Mouse (Mus musculus): ENCODE measurements around the gene Mif4gd. TPM values are rescaled to one million over a fixed set of nuclear protein-coding genes. Genes with fewer than 3 reads are reported as not detected.

Mif4gd gene
- polyA plus RNA-seq, 1 experiment from 2014 or later = 12.5 TPM

DNA sequence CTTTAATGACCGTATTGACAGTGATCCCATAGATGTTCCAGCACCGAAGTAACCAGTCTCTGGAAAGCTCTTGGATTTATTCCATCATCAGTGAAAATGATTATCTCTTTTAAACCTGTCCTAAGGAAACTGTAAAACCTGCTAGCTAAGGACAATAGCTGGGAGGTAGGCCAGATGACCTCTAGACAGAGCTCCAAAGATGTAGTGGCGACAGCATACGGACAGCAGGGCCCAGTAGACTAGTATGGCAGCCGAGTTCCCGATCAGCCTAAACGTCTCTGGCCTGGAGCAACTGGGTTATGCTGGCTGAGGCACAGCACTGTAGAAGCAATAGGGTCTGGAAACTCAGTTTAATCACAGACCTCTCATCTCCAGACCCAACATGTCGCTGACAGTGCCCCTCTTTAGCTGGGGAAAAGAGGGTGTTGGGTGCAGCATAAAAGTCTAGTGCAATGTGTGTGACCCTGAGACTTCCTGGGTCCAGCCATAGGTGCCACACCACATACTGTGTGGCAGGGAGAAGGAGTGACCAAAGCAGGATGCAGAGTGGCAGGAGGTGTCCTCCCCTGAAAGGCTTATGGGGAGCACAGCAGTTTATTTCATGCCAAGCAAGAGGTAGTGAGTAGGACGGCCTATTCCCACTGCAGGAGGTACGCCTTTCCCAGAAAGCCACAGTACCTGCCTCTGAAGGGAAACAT is 28.2 kb downstream of the Mif4gd start:
- Histone ChIP-seq H3K27ac (ENCODE audit: low read depth, low read length) (no peak overlapping the region), H3K27me3 (replicated peaks; ENCODE audit: control insufficient read depth, insufficient read depth, low read length) (no peaks in the 10 kb centered on the region), H3K4me2 (ENCODE audit: low read length) (no peak overlapping the region), H3K9me3 (replicated peaks; ENCODE audit: control insufficient read depth, low read length) (no peaks in the 10 kb centered on the region), H3K36me3 (ENCODE audit: control insufficient read depth, insufficient read depth, low read length) (peaks cover 94% of the 10 kb centered on the region), H3K4me1 (ENCODE audit: control insufficient read depth, insufficient read depth, low read length) (no peaks in the 10 kb centered on the region), H3K4me3 (ENCODE audit: low read depth, low read length) (no peak overlapping the region), H3K9ac (ENCODE audit: low read length) (no peak overlapping the region)
- no peak for ATAC-seq
- WGBS = 91% methylated on average over 10 of the region's 10 CpGs
- no peak for DNase-seq (ENCODE audit: low spot score)

DNA sequence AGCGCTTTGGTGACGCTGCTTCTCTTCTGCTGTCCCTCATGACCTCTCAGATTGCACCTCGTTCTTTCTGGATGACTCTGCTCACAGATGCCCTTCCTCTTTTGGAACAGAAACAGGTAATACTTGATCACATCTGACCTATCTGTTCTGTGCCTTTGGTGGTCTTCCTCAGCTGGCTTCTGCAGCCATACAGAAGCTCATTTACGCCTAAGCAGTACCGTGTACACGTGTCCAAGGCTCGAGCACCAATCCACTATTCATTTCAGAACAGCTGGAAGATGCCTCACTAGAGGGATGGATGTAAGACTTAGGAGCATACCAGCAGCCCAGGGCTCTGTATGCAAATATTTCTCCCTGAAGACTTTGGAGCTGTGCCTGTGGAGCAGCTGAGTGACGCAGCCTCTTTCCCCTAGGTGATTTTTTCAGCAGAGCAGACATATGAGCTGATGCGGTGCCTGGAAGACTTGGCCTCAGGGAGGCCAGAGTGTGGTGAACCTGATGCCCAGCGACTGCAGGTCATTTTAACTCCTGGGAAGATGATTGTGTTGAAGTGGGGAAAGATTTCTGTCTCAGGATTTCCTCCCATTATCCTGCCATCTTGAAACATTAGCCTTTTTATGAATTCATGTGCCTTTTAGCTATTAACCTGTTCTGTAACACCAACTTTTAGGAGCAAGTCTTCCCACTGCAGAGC is 29.7 kb downstream of the Mif4gd start:
- DNase-seq (ENCODE audit: low spot score) (no peak), ATAC-seq (no peak)
- H3K4me3 ChIP-seq (ENCODE audit: low read depth, low read length) = no peak overlapping the region
- 87% methylated on average over 10 of the region's 10 CpGs for WGBS
- no peak overlapping the region for H3K27ac ChIP-seq (ENCODE audit: low read depth, low read length)
- no peak overlapping the region for H3K9ac ChIP-seq (ENCODE audit: low read length)
- no peaks in the 10 kb centered on the region for H3K27me3 ChIP-seq (replicated peaks; ENCODE audit: control insufficient read depth, insufficient read depth, low read length)
- H3K4me2 ChIP-seq (ENCODE audit: low read length) = no peak overlapping the region
- no peaks in the 10 kb centered on the region for H3K4me1 ChIP-seq (ENCODE audit: control insufficient read depth, insufficient read depth, low read length)
- no peaks in the 10 kb centered on the region for H3K9me3 ChIP-seq (replicated peaks; ENCODE audit: control insufficient read depth, low read length)
- H3K36me3 ChIP-seq (ENCODE audit: control insufficient read depth, insufficient read depth, low read length) = peaks cover 97% of the 10 kb centered on the region

DNA sequence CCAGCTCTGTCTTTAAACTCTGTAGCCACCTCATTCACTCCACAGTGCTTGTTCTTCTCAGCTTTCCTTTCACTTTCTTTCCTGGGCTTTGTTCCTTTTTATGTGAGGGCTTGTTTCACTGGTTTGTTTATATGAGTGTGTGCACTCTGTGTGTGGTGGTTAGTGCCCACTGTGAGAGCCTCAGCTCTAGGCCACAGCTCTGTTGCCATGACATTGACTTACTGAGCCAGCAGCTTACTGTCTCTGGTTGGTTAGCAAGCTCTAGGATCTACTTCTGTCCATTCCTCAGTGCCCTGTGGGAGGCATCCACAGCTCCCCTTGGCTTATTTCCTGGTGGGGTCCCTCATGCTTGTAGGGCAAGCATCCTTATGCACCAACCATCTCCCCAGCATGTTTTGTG is 33.7 kb downstream of the Mif4gd start:
- Histone ChIP-seq H3K4me3 (ENCODE audit: low read depth, low read length) (no peak overlapping the region), H3K4me2 (ENCODE audit: low read length) (no peak overlapping the region), H3K9ac (ENCODE audit: low read length) (no peak overlapping the region), H3K4me1 (ENCODE audit: control insufficient read depth, insufficient read depth, low read length) (no peaks in the 10 kb centered on the region), H3K9me3 (replicated peaks; ENCODE audit: control insufficient read depth, low read length) (no peaks in the 10 kb centered on the region), H3K27ac (ENCODE audit: low read depth, low read length) (no peak overlapping the region), H3K36me3 (ENCODE audit: control insufficient read depth, insufficient read depth, low read length) (peaks cover 68% of the 10 kb centered on the region), H3K27me3 (replicated peaks; ENCODE audit: control insufficient read depth, insufficient read depth, low read length) (no peaks in the 10 kb centered on the region)
- ATAC-seq = no peak
- no peak for DNase-seq (ENCODE audit: low spot score)

DNA sequence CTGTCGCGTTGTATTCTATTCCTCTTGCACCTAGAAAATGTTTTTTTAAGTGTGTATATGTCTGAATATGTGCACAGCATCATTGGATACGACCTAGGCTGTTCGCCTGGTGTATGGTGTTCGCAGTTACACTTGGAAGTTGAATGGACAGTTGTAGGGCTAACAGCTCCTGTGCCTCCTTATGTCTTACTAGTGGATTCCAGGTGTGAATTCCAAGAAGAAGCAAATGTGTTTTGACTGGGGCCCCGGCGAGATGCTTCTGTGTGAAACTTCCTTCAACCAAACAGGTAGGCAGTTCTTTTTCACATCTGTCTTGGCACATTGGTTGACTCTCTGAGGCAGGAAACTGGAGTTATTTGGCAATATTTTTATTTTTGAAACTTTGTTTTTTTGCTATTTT is 47.8 kb downstream of the Mif4gd start:
- ATAC-seq (no peak), DNase-seq (ENCODE audit: low spot score) (no peak)
- Histone ChIP-seq H3K27ac (ENCODE audit: low read depth, low read length) (no peak overlapping the region), H3K4me2 (ENCODE audit: low read length) (peak overlapping the region; percentile 82), H3K4me3 (ENCODE audit: low read depth, low read length) (peak overlapping the region; percentile 81), H3K4me1 (ENCODE audit: control insufficient read depth, insufficient read depth, low read length) (peaks cover 7% of the 10 kb centered on the region; the same call in 1 of the 2 replicates), H3K36me3 (ENCODE audit: control insufficient read depth, insufficient read depth, low read length) (peaks cover 40% of the 10 kb centered on the region), H3K9ac (ENCODE audit: low read length) (peak overlapping the region; percentile 77), H3K27me3 (replicated peaks; ENCODE audit: control insufficient read depth, insufficient read depth, low read length) (no peaks in the 10 kb centered on the region), H3K9me3 (replicated peaks; ENCODE audit: control insufficient read depth, low read length) (no peaks in the 10 kb centered on the region)
- WGBS = 16% methylated on average over 7 of the region's 7 CpGs

DNA sequence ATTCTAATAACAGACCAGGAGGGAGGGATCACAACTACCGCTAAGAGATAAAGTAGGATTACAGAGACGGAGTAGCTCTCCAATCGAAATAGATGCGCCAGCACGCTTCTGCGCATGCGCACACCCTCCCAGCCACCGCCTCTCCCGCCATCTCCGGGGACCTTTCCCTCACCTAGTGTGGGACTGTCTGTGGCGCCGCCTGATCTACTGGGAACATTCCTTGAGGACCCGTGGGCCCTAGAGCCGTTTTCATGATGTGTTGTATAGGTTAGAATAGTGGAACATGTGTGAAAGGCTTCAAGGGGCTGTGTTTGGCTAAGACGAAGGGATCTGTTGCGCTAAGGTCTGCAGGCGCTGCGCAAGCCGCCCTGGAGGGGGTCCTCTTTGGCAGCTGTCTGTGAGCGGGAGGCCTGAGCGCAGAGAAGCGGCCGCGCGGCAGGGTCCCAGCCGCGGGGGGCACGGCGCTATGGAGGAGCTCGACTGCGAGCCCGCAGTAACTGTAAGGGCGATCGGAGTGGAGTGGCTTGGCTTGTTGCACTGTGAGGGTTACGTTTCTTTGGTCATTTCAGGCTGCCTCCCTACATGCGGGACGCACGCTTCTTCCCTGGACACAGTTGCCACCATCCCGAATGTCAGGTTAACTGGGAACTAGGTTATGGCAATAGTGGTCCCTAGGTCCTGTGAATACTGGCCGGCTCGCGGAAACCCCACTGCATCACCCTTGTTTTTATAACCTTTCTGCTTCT is 48.5 kb downstream of the Mif4gd start, which contains the start of gene Nup85:
Gene Nup85 (plus strand): TSS at position 371 of the 746 bp plus-strand sequence.
- peaks cover 32% of the 10 kb centered on the region for H3K36me3 ChIP-seq (ENCODE audit: control insufficient read depth, insufficient read depth, low read length)
- no peaks in the 10 kb centered on the region for H3K27me3 ChIP-seq (replicated peaks; ENCODE audit: control insufficient read depth, insufficient read depth, low read length)
- DNase-seq (ENCODE audit: low spot score) (peak; percentile 98), ATAC-seq (peak; percentile 96)
- peak within 1 kb of the TSS; percentile 82 for H3K4me2 ChIP-seq (ENCODE audit: low read length)
- peak within 1 kb of the TSS; percentile 80 for H3K27ac ChIP-seq (ENCODE audit: low read depth, low read length)
- H3K4me3 ChIP-seq (ENCODE audit: low read depth, low read length) = peak within 1 kb of the TSS; percentile 81
- WGBS = under 1% methylated on average over 42 of the region's 42 CpGs
- peaks cover 7% of the 10 kb centered on the region; the same call in 1 of the 2 replicates for H3K4me1 ChIP-seq (ENCODE audit: control insufficient read depth, insufficient read depth, low read length)
- peak within 1 kb of the TSS; percentile 77 for H3K9ac ChIP-seq (ENCODE audit: low read length)
- H3K9me3 ChIP-seq (replicated peaks; ENCODE audit: control insufficient read depth, low read length) = no peaks in the 10 kb centered on the region

DNA sequence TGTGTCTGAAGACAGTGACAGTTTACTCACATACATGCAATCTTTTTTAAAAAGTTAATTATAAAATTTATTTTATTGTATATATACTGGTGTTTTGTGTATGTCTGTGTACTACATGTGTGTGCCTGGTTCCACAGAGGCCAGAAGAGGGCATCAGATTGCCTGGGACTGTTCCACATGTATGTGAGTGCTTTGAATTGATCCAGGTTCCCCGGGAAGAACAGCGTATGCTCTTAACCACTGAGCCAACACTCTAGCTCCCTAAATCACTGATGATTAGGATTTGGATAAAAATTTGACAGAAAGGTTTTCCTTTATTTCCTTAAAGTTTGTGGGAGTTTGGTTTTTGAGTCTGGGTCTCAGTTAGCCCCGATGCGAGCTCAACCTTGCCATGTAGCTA is 49.4 kb downstream of the Mif4gd start:
- Histone ChIP-seq H3K27me3 (replicated peaks; ENCODE audit: control insufficient read depth, insufficient read depth, low read length) (no peaks in the 10 kb centered on the region), H3K4me3 (ENCODE audit: low read depth, low read length) (peak overlapping the region; percentile 81), H3K4me2 (ENCODE audit: low read length) (peak overlapping the region; percentile 82), H3K4me1 (ENCODE audit: control insufficient read depth, insufficient read depth, low read length) (peaks cover 7% of the 10 kb centered on the region; the same call in 1 of the 2 replicates), H3K27ac (ENCODE audit: low read depth, low read length) (0 out of 2 replicates have a peak overlapping the region, but pooled peaks have one; percentile 80), H3K9ac (ENCODE audit: low read length) (peak overlapping the region; percentile 77), H3K36me3 (ENCODE audit: control insufficient read depth, insufficient read depth, low read length) (peaks cover 25% of the 10 kb centered on the region), H3K9me3 (replicated peaks; ENCODE audit: control insufficient read depth, low read length) (no peaks in the 10 kb centered on the region)
- DNase-seq (ENCODE audit: low spot score) = no peak
- no peak for ATAC-seq
- 54% methylated on average over 4 of the region's 4 CpGs for WGBS

Other genes starting within 250 kb of the Mif4gd start
- gene Hid1, start 245.2 kb downstream of the Mif4gd start, polyA plus RNA-seq (2014; fragmentation: Nextera tagmentation; extraction: Ambion mirVana) = 32.0 and 36.3 TPM in 2 replicates
- gene Cdr2l, start 231.1 kb downstream of the Mif4gd start, polyA plus RNA-seq (2014; fragmentation: Nextera tagmentation; extraction: Ambion mirVana) = 17.7 and 19.0 TPM in 2 replicates
- gene Mrpl58, start 209.2 kb downstream of the Mif4gd start, polyA plus RNA-seq (2014; fragmentation: Nextera tagmentation; extraction: Ambion mirVana) = 203 and 253 TPM in 2 replicates
- 768 and 904 TPM in 2 replicates for gene Atp5h, start 193.0 kb downstream of the Mif4gd start, polyA plus RNA-seq (2014; fragmentation: Nextera tagmentation; extraction: Ambion mirVana)
- gene Kctd2, start 192.8 kb downstream of the Mif4gd start, polyA plus RNA-seq (2014; fragmentation: Nextera tagmentation; extraction: Ambion mirVana) = 17.8 and 17.9 TPM in 2 replicates
- gene Trim80, start 172.4 kb downstream of the Mif4gd start, polyA plus RNA-seq (2014; fragmentation: Nextera tagmentation; extraction: Ambion mirVana) = not detected in 2 replicates
- gene Slc16a5, start 150.5 kb downstream of the Mif4gd start, polyA plus RNA-seq (2014; fragmentation: Nextera tagmentation; extraction: Ambion mirVana) = 0.12 TPM in 1 of 2 replicates, not detected in the other
- gene Armc7, start 137.3 kb downstream of the Mif4gd start, polyA plus RNA-seq (2014; fragmentation: Nextera tagmentation; extraction: Ambion mirVana) = 11.5 and 14.6 TPM in 2 replicates
- gene Nt5c, start 121.1 kb downstream of the Mif4gd start, polyA plus RNA-seq (2014; fragmentation: Nextera tagmentation; extraction: Ambion mirVana) = 95.5 and 107 TPM in 2 replicates
- gene Jpt1, start 98.6 kb downstream of the Mif4gd start, polyA plus RNA-seq (2014; fragmentation: Nextera tagmentation; extraction: Ambion mirVana) = 2,151 and 2,168 TPM in 2 replicates
- gene Sumo2, start 76.7 kb downstream of the Mif4gd start, polyA plus RNA-seq (2014; fragmentation: Nextera tagmentation; extraction: Ambion mirVana) = 1,356 and 1,420 TPM in 2 replicates
- gene Nup85, start 48.5 kb downstream of the Mif4gd start, polyA plus RNA-seq (2014; fragmentation: Nextera tagmentation; extraction: Ambion mirVana) = 117 and 122 TPM in 2 replicates
- gene Mrps7, start 9.0 kb downstream of the Mif4gd start, polyA plus RNA-seq (2014; fragmentation: Nextera tagmentation; extraction: Ambion mirVana) = 72.1 and 81.5 TPM in 2 replicates
- 18.1 and 22.7 TPM in 2 replicates for gene Gga3, start 8.9 kb downstream of the Mif4gd start, polyA plus RNA-seq (2014; fragmentation: Nextera tagmentation; extraction: Ambion mirVana)
- 38.3 and 50.1 TPM in 2 replicates for gene Slc25a19, start 15.3 kb upstream of the Mif4gd start, polyA plus RNA-seq (2014; fragmentation: Nextera tagmentation; extraction: Ambion mirVana)
- 108 and 113 TPM in 2 replicates for gene Grb2, start 95.6 kb upstream of the Mif4gd start, polyA plus RNA-seq (2014; fragmentation: Nextera tagmentation; extraction: Ambion mirVana)
- 12.4 and 19.6 TPM in 2 replicates for gene Tmem94, start 152.5 kb upstream of the Mif4gd start, polyA plus RNA-seq (2014; fragmentation: Nextera tagmentation; extraction: Ambion mirVana)
- 8.0 and 8.9 TPM in 2 replicates for gene Caskin2, start 200.7 kb upstream of the Mif4gd start, polyA plus RNA-seq (2014; fragmentation: Nextera tagmentation; extraction: Ambion mirVana)
- gene Tsen54, start 201.8 kb upstream of the Mif4gd start, polyA plus RNA-seq (2014; fragmentation: Nextera tagmentation; extraction: Ambion mirVana) = 15.2 and 19.1 TPM in 2 replicates
- 0.70 and 1.3 TPM in 2 replicates for gene Llgl2, start 211.1 kb upstream of the Mif4gd start, polyA plus RNA-seq (2014; fragmentation: Nextera tagmentation; extraction: Ambion mirVana)
- gene Myo15b, start 245.4 kb upstream of the Mif4gd start, polyA plus RNA-seq (2014; fragmentation: Nextera tagmentation; extraction: Ambion mirVana) = not detected in 2 replicates